Mouse (Mus musculus): ENCODE data around the gene Yap1.

DNA sequence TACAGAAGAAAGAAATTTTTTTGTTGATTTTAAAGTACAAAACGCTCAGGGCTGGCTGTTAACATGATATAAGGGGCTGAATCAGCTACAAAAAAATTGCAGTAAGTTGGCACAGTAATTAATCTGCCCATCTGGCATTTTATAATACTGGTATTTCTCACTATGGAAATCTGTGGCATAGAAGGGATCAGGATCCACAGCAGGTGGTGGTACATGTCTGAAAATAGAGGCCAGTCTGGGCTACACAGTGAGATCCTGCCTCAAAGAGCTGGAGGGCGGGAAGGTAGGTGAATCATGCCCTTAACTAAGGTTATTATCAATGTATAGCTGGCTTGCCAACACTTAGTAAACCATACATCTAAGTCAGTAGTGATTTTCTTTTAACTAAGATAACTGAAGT, 47.0 kb downstream of the Yap1 start:
- TF ChIP-seq CTCF (IDR thresholded peaks at IDR 0.05; ENCODE audit: extremely low read depth, insufficient read depth, low read length), result no peak
- no peak for TF ChIP-seq POLR2A (IDR thresholded peaks at IDR 0.05; ENCODE audit: extremely low read depth, insufficient read depth, low read length)

All from cortical plate, adult 2 months (tissue).